In genomic region chr7:73575257-73575656, GRCm38 (mm10) we compare ENCODE assay signal across 19 mouse cellular contexts. TPM values are rescaled to one million over a fixed set of nuclear protein-coding genes. Genes with fewer than 3 reads are reported as not detected.
A peak's percentile ranks its signal among the peaks of the same experiment; 100 is the strongest.
DNase-seq lines count a peak whose midpoint lies in the region; ATAC-seq and TF ChIP-seq lines count a peak whose summit lies in the region.
"Had no signal": no experiment of that assay in that cellular context is flagged by ENCODE, and none has a peak within 500 bp of the region (broad histone marks: within the 10 kb centered on the region; RNA-seq: fewer than 3 reads in every experiment).

No protein-coding gene starts in this region.

- no peaks in the 10 kb centered on the region for H3K36me3 ChIP-seq in midbrain, embryonic 10.5 days
- no peaks in the 10 kb centered on the region for H3K36me3 ChIP-seq in midbrain, embryonic 15.5 days (replicated peaks)
- no peaks in the 10 kb centered on the region for H3K36me3 ChIP-seq in small intestine, adult 2 months (ENCODE audit: control insufficient read depth, insufficient read depth, low read length)
- H3K36me3 ChIP-seq: embryonic facial prominence, embryonic 10.5 days; forebrain, embryonic 12.5 days; limb, embryonic 15.5 days had no signal

- no peak overlapping the region for H3K9ac ChIP-seq in midbrain, embryonic 15.5 days
- H3K9ac ChIP-seq: forebrain, embryonic 12.5 days; limb, embryonic 15.5 days had no signal

- TF ChIP-seq CTCF in Patski (IDR thresholded peaks at IDR 0.05) = no peak
- no peak for TF ChIP-seq CTCF in small intestine, adult 2 months (IDR thresholded peaks at IDR 0.05; ENCODE audit: extremely low read depth, insufficient read length, insufficient replicate concordance, low read depth, low read length)

- in situ Hi-C loops in Patski (cut with MboI; ENCODE audit: low pct_unique_long_range_greater_than_20kb) = no loop called here

- POLR2A ChIA-PET in Patski (lab: Charles Lee) = no interaction called here

- peak; percentile 37 for DNase-seq in heart, postnatal 4 days
- DNase-seq in heart, adult 9 months (ENCODE audit: low spot score in 2 of 2) = no peak
- no peak for DNase-seq in midbrain, embryonic 10.5 days (ENCODE audit: low spot score)
- no peak for DNase-seq in Patski (ENCODE audit: low read depth, low spot score)
- no peak for DNase-seq in gastrocnemius, postnatal 14 days
- DNase-seq: cerebellum, adult 8-10 months; gastrocnemius, postnatal 10 days; right cerebral cortex, adult 18-20 months; thymus, postnatal 25 days had no signal

- no peak for ATAC-seq in midbrain, embryonic 15.5 days (replicated peaks)
- ATAC-seq in Patski = peak; percentile 39
- ATAC-seq: hindbrain, embryonic 16.5 days; midbrain, embryonic 16.5 days had no signal

- peaks cover 15% of the 10 kb centered on the region for H3K27me3 ChIP-seq in midbrain, embryonic 10.5 days (ENCODE audit: low read depth, poor library complexity, severe bottlenecking)
- no peaks in the 10 kb centered on the region for H3K27me3 ChIP-seq in midbrain, embryonic 15.5 days (replicated peaks)
- no peaks in the 10 kb centered on the region for H3K27me3 ChIP-seq in Patski
- no peaks in the 10 kb centered on the region for H3K27me3 ChIP-seq in small intestine, adult 2 months (ENCODE audit: control insufficient read depth, insufficient read depth, low read length)
- H3K27me3 ChIP-seq: forebrain, embryonic 12.5 days; limb, embryonic 15.5 days had no signal

- 0 out of 2 replicates have a peak overlapping the region, but pooled peaks have one; percentile 9 for H3K27ac ChIP-seq in midbrain, embryonic 10.5 days (replicated peaks)
- no peak overlapping the region for H3K27ac ChIP-seq in midbrain, embryonic 15.5 days
- H3K27ac ChIP-seq in small intestine, adult 2 months (ENCODE audit: insufficient read depth, low read depth, low read length) = peak overlapping the region; percentile 85
- H3K27ac ChIP-seq: embryonic facial prominence, embryonic 10.5 days; forebrain, embryonic 12.5 days; kidney, postnatal 0 days; layer of hippocampus, adult 2 months; limb, embryonic 15.5 days had no signal

- no peak overlapping the region for H3K4me2 ChIP-seq in midbrain, embryonic 15.5 days
- H3K4me2 ChIP-seq: forebrain, embryonic 12.5 days; limb, embryonic 15.5 days had no signal

- intact Hi-C loops in gastrocnemius, postnatal 14 days (cut with DNase I; ENCODE audit: low total_unique reads) = no loop called here

- H3K9me3 ChIP-seq in midbrain, embryonic 10.5 days (replicated peaks) = no peaks in the 10 kb centered on the region
- no peaks in the 10 kb centered on the region for H3K9me3 ChIP-seq in midbrain, embryonic 15.5 days
- H3K9me3 ChIP-seq: embryonic facial prominence, embryonic 10.5 days; forebrain, embryonic 12.5 days; limb, embryonic 15.5 days; megakaryocyte, embryonic 14.5 days had no signal

- WGBS in midbrain, embryonic 10.5 days = 51% methylated on average over 8 of the region's 8 CpGs
- WGBS in midbrain, embryonic 15.5 days = 51% methylated on average over 8 of the region's 8 CpGs
- 21% methylated on average over 8 of the region's 8 CpGs for WGBS in small intestine, adult 2 months

- H3K4me3 ChIP-seq in midbrain, embryonic 10.5 days = no peak overlapping the region
- no peak overlapping the region for H3K4me3 ChIP-seq in midbrain, embryonic 15.5 days
- H3K4me3 ChIP-seq in small intestine, adult 2 months (ENCODE audit: low read depth, low read length) = 0 out of 2 replicates have a peak overlapping the region, but pooled peaks have one; percentile 10
- H3K4me3 ChIP-seq: embryonic facial prominence, embryonic 10.5 days; forebrain, embryonic 12.5 days; layer of hippocampus, adult 2 months; limb, embryonic 15.5 days; megakaryocyte, embryonic 14.5 days had no signal

- CTCF ChIA-PET in Patski (lab: Charles Lee) = interaction anchor here (1.2 kb wide), 1 partner anchor 14 kb away, joined by 3 read pairs; no protein-coding TSS in a partner anchor

- TF ChIP-seq POLR2A in small intestine, adult 2 months (IDR thresholded peaks at IDR 0.05; ENCODE audit: low read depth, low read length) = no peak

- peaks cover 5% of the 10 kb centered on the region for H3K4me1 ChIP-seq in midbrain, embryonic 10.5 days
- H3K4me1 ChIP-seq in midbrain, embryonic 15.5 days = no peaks in the 10 kb centered on the region
- peaks cover 20% of the 10 kb centered on the region for H3K4me1 ChIP-seq in small intestine, adult 2 months (ENCODE audit: control insufficient read depth, insufficient read depth, insufficient read length, low read length)

RNA-seq across cellular contexts. Expression of gene Chd2, which starts 33.6 kb away (rescaled TPM):
- total RNA-seq in heart, postnatal 4 days (2021) = 10 to 100 TPM; 57.3 to 61.0 TPM
- 39.6 and 48.3 TPM in 2 replicates for polyA plus RNA-seq in midbrain, embryonic 10.5 days (2016; fragmentation: Nextera tagmentation; extraction: Ambion mirVana)
- polyA plus RNA-seq in midbrain, embryonic 15.5 days (2015; fragmentation: Nextera tagmentation; extraction: Ambion mirVana) = 48.6 and 52.4 TPM in 2 replicates
- polyA plus RNA-seq in Patski (2021) = 23.4 TPM
- polyA plus RNA-seq in small intestine, adult 2 months (2012; rRNA removed) = 12.3 and 28.0 TPM in 2 replicates
- total RNA-seq in gastrocnemius, postnatal 14 days (2021) = 10 to 100 TPM; 36.7 to 38.2 TPM
